Mouse (Mus musculus) limb, embryonic 13.5 days (tissue): ENCODE results near the gene Klc4. TPM values are rescaled to one million over a fixed set of nuclear protein-coding genes. Genes with fewer than 3 reads are reported as not detected.

Experiments
- ATAC-seq: fragments of 200-750 bp; cut with Nextera tagmentation; 2 replicates; pipeline ENCODE4 v1.8.0; 2017; ENCODE audit warnings: low read depth, moderate number of reproducible peaks, moderate TSS enrichment; ENCODE audit not compliant: low FRiP score
- H3K27ac ChIP-seq: fragments of 300-500 bp; sonication (generic); 2 replicates; pipeline ENCODE4 v1.5.1; 2015; ENCODE audit warnings: inconsistent platforms, mild to moderate bottlenecking, moderate library complexity
- H3K27me3 ChIP-seq: fragments of 300-500 bp; sonication (generic); 2 replicates; pipeline ENCODE4 v1.6.1; 2015; ENCODE audit warnings: mild to moderate bottlenecking, inconsistent platforms
- H3K36me3 ChIP-seq: fragments of 300-500 bp; sonication (generic); 2 replicates; pipeline ENCODE4 v1.6.1; 2015; ENCODE audit warnings: inconsistent platforms, mild to moderate bottlenecking, moderate library complexity
- H3K4me1 ChIP-seq: fragments of 300-500 bp; sonication (generic); 2 replicates; pipeline ENCODE4 v1.6.1; 2015; ENCODE audit warnings: inconsistent platforms
- H3K4me2 ChIP-seq: fragments of 300-500 bp; sonication (generic); replicated peaks from 2 replicates; pipeline ENCODE4 v1.6.1; 2015; ENCODE audit warnings: inconsistent platforms, mild to moderate bottlenecking, moderate library complexity
- H3K4me3 ChIP-seq: fragments of 300-500 bp; sonication (generic); 2 replicates; pipeline ENCODE4 v1.5.1; 2015; ENCODE audit warnings: moderate library complexity, mild to moderate bottlenecking, inconsistent platforms
- H3K9ac ChIP-seq: fragments of 300-500 bp; sonication (generic); 2 replicates; pipeline ENCODE4 v1.6.1; 2015; ENCODE audit warnings: mild to moderate bottlenecking, inconsistent platforms
- H3K9me3 ChIP-seq: fragments of 300-500 bp; sonication (generic); 2 replicates; pipeline ENCODE4 v1.6.1; 2016; ENCODE audit warnings: inconsistent platforms
- WGBS: fragments of 180-500 bp; shearing (Covaris S2); methylation state at CpG from one replicate; pipeline ENCODE4 v1.1.7; 2015; 5-methylcytosine and 5-hydroxymethylcytosine counted together
- polyA plus RNA-seq: library from polyadenylated mRNA; unstranded; fragments of >200 nt; fragmentation: Nextera tagmentation; extraction: Ambion mirVana; gene quantifications from 2 replicates; pipeline ENCODE4 v1.2.1, GENCODE M21; 2015

Gene Klc4
- polyA plus RNA-seq, 1 experiment from 2014 or later: 26.4 TPM

GRCm38 (mm10) chr17:46613229-46613628, 32.6 kb downstream of the Klc4 start:
- peak overlapping the region; percentile 40 for H3K4me2 ChIP-seq
- no peak for ATAC-seq
- peaks cover 83% of the 10 kb centered on the region for H3K4me1 ChIP-seq
- no peaks in the 10 kb centered on the region for H3K27me3 ChIP-seq
- H3K9ac ChIP-seq: no peak overlapping the region
- 11% methylated on average over 3 of the region's 3 CpGs for WGBS
- H3K9me3 ChIP-seq: no peaks in the 10 kb centered on the region
- H3K36me3 ChIP-seq: 0 out of 2 replicates have a peak, but pooled peaks cover 3% of the 10 kb centered on the region
- H3K27ac ChIP-seq: peak overlapping the region; percentile 79
- no peak overlapping the region for H3K4me3 ChIP-seq

- Histone ChIP-seq H3K27ac (peak overlapping the region; percentile 79), H3K4me1 (peaks cover 82% of the 10 kb centered on the region), H3K4me2 (peak overlapping the region; percentile 40), H3K36me3 (0 out of 2 replicates have a peak, but pooled peaks cover 3% of the 10 kb centered on the region), H3K9me3 (no peaks in the 10 kb centered on the region), H3K27me3 (no peaks in the 10 kb centered on the region), H3K9ac (peak overlapping the region; percentile 15; the same call in 1 of the 2 replicates), H3K4me3 (no peak overlapping the region)
- WGBS: 7% methylated on average over 4 of the region's 4 CpGs
- ATAC-seq: 0 out of 2 replicates have a peak, but pooled peaks have one; percentile 11
Measured at GRCm38 (mm10) chr17:46612820-46613219, 33.0 kb downstream of the Klc4 start.

DNA sequence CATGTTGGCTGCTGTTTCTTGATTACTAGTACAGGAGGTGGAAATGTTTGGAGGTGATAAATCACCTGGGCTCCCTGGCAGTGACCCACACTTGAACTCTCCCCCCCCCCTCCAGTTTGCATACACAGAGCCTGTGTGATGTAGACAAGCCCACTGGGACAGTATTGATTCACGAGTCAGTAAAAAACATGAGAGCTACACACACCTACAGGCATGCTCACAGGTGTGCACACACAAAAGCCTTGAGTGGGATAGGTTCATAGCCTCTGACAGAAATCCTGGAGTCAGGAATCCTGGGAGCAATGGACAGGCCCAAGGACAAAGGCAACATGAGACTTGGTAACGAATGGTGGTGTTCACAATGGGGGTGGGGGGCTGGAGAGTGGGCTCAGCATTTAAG, 33.6 kb downstream of the Klc4 start:
- 17% methylated on average over 2 of the region's 2 CpGs for WGBS
- H3K9me3 ChIP-seq: no peaks in the 10 kb centered on the region
- no peak overlapping the region for H3K4me3 ChIP-seq
- H3K9ac ChIP-seq: no peak overlapping the region
- ATAC-seq: no peak
- H3K36me3 ChIP-seq: 0 out of 2 replicates have a peak, but pooled peaks cover 3% of the 10 kb centered on the region
- H3K4me2 ChIP-seq: peak overlapping the region; percentile 40
- H3K27ac ChIP-seq: peak overlapping the region; percentile 79; the same call in 1 of the 2 replicates
- peaks cover 82% of the 10 kb centered on the region for H3K4me1 ChIP-seq
- H3K27me3 ChIP-seq: no peaks in the 10 kb centered on the region

DNA sequence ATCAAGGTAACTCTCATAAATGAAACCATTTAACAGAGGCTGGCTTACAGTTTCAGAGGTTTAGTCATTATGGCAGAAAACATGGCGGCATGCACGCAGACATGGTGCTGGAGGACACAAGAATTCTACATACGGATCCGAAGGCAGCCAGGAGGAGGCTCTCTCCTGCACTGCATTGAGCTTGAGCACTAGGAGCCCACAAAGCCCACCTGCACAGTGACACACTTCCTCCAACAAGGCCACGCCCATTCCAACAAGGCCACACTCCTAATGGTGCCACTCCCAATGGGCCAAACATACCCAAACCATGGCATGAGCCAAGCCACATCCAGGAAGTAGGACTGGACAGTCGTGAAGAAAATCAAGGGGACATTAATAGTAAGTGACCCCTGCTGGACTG, 34.5 kb downstream of the Klc4 start:
- H3K4me3 ChIP-seq: no peak overlapping the region
- no peak for ATAC-seq
- H3K27me3 ChIP-seq: no peaks in the 10 kb centered on the region
- 0 out of 2 replicates have a peak, but pooled peaks cover 3% of the 10 kb centered on the region for H3K36me3 ChIP-seq
- H3K9ac ChIP-seq: no peak overlapping the region
- no peak overlapping the region for H3K4me2 ChIP-seq
- H3K27ac ChIP-seq: no peak overlapping the region
- H3K9me3 ChIP-seq: no peaks in the 10 kb centered on the region
- H3K4me1 ChIP-seq: peaks cover 76% of the 10 kb centered on the region
- WGBS: 94% methylated on average over 6 of the region's 6 CpGs

DNA sequence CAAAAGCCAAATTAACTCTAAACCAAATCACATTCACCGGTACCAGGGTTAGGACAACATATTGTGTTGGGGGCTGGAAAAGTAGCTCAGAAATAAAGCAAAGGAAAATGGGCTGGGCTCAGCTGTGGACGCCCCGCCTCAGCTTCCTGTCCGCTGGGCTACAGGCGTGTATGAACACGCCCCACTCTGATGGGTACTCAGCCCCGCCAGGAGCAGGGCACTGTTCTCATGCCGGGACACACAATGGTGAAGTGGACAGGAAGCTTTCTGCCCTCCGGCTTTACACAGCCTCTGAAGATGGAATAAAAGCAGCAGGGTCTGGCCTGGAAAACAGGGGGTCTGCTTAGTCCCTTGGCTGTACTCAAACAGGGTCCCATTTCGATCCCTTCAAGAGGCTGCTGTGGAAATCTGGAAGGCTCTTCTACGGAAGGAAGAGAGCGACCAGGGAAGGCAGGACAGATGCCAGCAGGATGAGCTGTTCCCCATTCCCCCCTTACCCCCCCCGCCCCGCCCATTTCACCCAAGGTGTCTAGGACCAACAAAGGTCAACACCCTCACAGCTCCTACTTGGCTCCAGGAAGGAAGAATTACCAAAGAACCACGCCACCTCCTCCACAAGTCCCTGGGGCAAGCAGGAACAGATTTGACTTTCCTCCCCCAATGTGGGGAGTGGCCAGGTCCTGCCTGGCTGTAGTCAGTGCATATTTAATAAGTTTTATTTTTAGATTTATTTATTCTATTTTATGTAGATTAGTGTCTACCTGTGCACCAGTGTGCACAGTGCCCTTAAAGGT, 35.9 kb downstream of the Klc4 start:
- H3K9me3 ChIP-seq: no peaks in the 10 kb centered on the region
- no peak overlapping the region; the same call in 1 of the 2 replicates for H3K4me2 ChIP-seq
- peaks cover 79% of the 10 kb centered on the region for H3K4me1 ChIP-seq
- no peak overlapping the region for H3K9ac ChIP-seq
- peak overlapping the region; percentile 55; the same call in 1 of the 2 replicates for H3K27ac ChIP-seq
- H3K27me3 ChIP-seq: no peaks in the 10 kb centered on the region
- ATAC-seq: no peak
- H3K4me3 ChIP-seq: no peak overlapping the region
- 0 out of 2 replicates have a peak, but pooled peaks cover 3% of the 10 kb centered on the region for H3K36me3 ChIP-seq
- 49% methylated on average over 15 of the region's 15 CpGs for WGBS

- peaks cover 7% of the 10 kb centered on the region; the same call in 1 of the 2 replicates for H3K36me3 ChIP-seq
- peaks cover 61% of the 10 kb centered on the region for H3K4me1 ChIP-seq
- H3K4me2 ChIP-seq: no peak overlapping the region
- H3K4me3 ChIP-seq: no peak overlapping the region
- no peaks in the 10 kb centered on the region for H3K9me3 ChIP-seq
- ATAC-seq: no peak
- no peak overlapping the region for H3K9ac ChIP-seq
- no peaks in the 10 kb centered on the region for H3K27me3 ChIP-seq
- WGBS: 89% methylated on average over 12 of the region's 12 CpGs
- H3K27ac ChIP-seq: no peak overlapping the region
Measured at GRCm38 (mm10) chr17:46605987-46606386, 39.8 kb downstream of the Klc4 start.

DNA sequence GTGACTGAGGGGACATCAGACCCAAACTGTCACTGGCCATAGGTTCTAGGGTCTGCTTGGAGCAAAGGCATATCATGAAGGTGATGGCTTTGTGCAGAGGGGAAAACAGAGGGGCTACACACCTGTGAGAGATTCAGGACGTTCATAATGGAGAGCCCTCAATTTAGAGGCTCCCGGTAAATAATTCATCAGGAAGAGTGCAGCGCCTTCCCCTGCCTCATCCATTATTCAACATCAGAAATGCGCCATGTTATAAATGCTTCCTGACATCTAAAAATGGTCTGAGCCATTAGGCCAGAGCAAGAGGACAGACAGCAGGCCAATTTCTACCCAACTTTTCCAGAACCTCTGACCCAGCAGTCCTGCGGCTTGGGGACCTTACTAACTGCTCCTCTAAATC, 40.7 kb downstream of the Klc4 start:
- Histone ChIP-seq H3K4me2 (no peak overlapping the region), H3K36me3 (peaks cover 8% of the 10 kb centered on the region; the same call in 1 of the 2 replicates), H3K9me3 (no peaks in the 10 kb centered on the region), H3K9ac (no peak overlapping the region), H3K27ac (no peak overlapping the region), H3K4me3 (no peak overlapping the region), H3K4me1 (peaks cover 52% of the 10 kb centered on the region), H3K27me3 (no peaks in the 10 kb centered on the region)
- ATAC-seq: no peak
- 78% methylated on average over 5 of the region's 5 CpGs for WGBS

DNA sequence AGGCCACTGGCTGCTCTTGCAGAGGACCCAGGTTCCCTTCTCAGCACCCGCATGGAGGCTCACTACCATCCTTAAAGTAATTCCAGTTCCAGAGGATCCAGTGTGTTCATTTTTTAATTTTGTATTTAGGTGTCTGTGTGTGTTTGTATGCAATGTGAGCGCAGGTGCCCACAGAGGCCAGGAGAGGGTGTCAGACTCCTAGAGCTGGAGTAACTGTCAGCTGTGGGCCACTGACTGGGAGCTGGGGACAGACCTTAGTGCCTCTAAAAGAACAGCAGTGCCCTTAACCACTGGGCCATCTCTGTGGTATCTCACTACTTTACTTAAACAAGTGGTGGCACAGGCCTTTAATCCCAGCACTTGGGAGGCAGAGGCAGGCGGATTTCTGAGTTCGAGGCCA, 42.6 kb downstream of the Klc4 start:
- WGBS: 91% methylated on average over 4 of the region's 4 CpGs
- peaks cover 43% of the 10 kb centered on the region for H3K4me1 ChIP-seq
- H3K4me2 ChIP-seq: no peak overlapping the region
- no peaks in the 10 kb centered on the region for H3K27me3 ChIP-seq
- peaks cover 11% of the 10 kb centered on the region; the same call in 1 of the 2 replicates for H3K36me3 ChIP-seq
- no peak for ATAC-seq
- H3K27ac ChIP-seq: 0 out of 2 replicates have a peak overlapping the region, but pooled peaks have one; percentile 39
- no peak overlapping the region for H3K4me3 ChIP-seq
- no peak overlapping the region for H3K9ac ChIP-seq
- no peaks in the 10 kb centered on the region for H3K9me3 ChIP-seq

GRCm38 (mm10) chr17:46602212-46602611, 43.6 kb downstream of the Klc4 start:
- peak overlapping the region; percentile 61; the same call in 1 of the 2 replicates for H3K27ac ChIP-seq
- 38% methylated on average over 9 of the region's 9 CpGs for WGBS

DNA sequence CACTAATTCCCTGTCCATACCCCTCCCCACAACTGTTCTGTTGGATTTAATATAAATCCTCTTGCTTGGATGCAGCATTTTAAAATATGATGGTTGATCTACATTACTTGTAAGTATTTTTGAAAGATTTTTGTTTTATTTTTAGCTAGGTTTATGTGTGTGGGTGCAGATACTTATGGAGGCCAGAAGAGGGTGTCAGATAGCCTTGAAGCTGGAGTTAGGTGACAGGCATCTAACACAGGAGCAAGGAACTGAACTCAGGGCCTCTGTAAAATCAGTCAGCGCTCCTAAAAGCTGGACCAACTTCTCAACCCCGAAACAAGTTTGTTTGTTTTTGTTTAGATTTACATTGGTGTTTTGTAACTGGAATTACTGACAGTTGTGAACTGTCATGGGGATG, 45.3 kb downstream of the Klc4 start:
- no peaks in the 10 kb centered on the region for H3K27me3 ChIP-seq
- H3K4me2 ChIP-seq: no peak overlapping the region
- no peak overlapping the region for H3K27ac ChIP-seq
- peaks cover 28% of the 10 kb centered on the region for H3K4me1 ChIP-seq
- ATAC-seq: no peak
- 95% methylated on average over 2 of the region's 2 CpGs for WGBS
- no peak overlapping the region for H3K4me3 ChIP-seq
- H3K9me3 ChIP-seq: no peaks in the 10 kb centered on the region
- peaks cover 24% of the 10 kb centered on the region for H3K36me3 ChIP-seq
- H3K9ac ChIP-seq: no peak overlapping the region

More at GRCm38 (mm10) chr17:46602212-46602611, 43.6 kb downstream of the Klc4 start:
- Histone ChIP-seq H3K4me1 (peaks cover 34% of the 10 kb centered on the region), H3K4me3 (no peak overlapping the region), H3K9ac (no peak overlapping the region), H3K4me2 (0 out of 2 replicates have a peak overlapping the region, but pooled peaks have one; percentile 25), H3K9me3 (no peaks in the 10 kb centered on the region), H3K27me3 (no peaks in the 10 kb centered on the region), H3K36me3 (peaks cover 21% of the 10 kb centered on the region)
- peak; percentile 76 for ATAC-seq

DNA sequence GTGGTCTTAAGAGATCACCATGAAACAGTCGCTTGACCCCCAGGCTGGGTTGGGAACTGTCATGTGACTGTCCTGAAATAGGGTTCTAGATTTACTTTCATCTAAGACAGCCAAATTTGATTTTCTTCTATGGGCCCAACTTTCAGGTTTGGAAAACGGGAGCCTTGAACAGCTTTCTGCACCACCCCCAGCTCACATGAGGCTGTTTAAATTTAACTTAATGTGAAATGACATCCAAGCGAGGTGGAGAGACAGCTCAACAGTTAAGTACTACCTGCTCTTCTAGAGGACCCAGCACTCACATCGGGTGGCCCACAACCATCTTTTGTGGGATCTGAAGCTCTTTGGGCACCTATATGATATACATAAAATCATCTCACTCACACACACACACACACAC, 46.9 kb downstream of the Klc4 start:
- WGBS: 85% methylated on average over 4 of the region's 4 CpGs
- peaks cover 30% of the 10 kb centered on the region for H3K4me1 ChIP-seq
- H3K9me3 ChIP-seq: no peaks in the 10 kb centered on the region

DNA sequence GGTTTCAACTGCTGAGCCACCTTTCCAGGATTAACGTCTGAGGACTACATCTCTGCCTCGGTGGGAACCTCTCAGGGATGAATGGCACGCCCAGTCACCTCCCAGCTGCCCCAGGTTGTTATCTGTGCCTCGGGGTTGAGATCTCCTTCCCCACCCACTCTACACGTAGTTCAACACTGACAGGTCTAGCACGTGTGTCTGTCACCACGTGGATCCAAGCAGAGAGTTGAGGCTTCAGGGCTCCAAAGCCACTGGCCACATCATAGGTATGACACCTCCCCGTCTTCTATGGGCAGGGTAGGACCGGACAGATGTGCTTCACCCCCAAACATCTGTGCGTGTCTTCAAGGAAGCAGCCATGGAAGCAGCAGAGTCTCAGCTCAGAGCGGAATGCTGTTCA, 47.9 kb downstream of the Klc4 start:
- WGBS: 91% methylated on average over 11 of the region's 11 CpGs
- Histone ChIP-seq H3K9me3 (no peaks in the 10 kb centered on the region), H3K27me3 (no peaks in the 10 kb centered on the region), H3K27ac (no peak overlapping the region), H3K36me3 (peaks cover 24% of the 10 kb centered on the region), H3K4me3 (no peak overlapping the region), H3K9ac (no peak overlapping the region), H3K4me1 (peaks cover 37% of the 10 kb centered on the region), H3K4me2 (no peak overlapping the region)
- ATAC-seq: no peak

More for the DNA sequence above, 46.9 kb downstream of the Klc4 start:
- no peak overlapping the region for H3K4me2 ChIP-seq
- no peak for ATAC-seq
- H3K27ac ChIP-seq: no peak overlapping the region
- H3K9ac ChIP-seq: no peak overlapping the region
- peaks cover 24% of the 10 kb centered on the region for H3K36me3 ChIP-seq
- H3K27me3 ChIP-seq: no peaks in the 10 kb centered on the region
- H3K4me3 ChIP-seq: no peak overlapping the region
